Mouse (Mus musculus) spleen, postnatal 0 days (tissue): ENCODE data around the gene Vmn1r226. TPM values are rescaled to one million over a fixed set of nuclear protein-coding genes. Genes with fewer than 3 reads are reported as not detected.

Experiments
- polyA plus RNA-seq: library from polyadenylated mRNA; unstranded; fragments of >200 nt; fragmentation: Nextera tagmentation; extraction: Ambion mirVana; gene quantifications from 2 replicates; pipeline ENCODE4 v1.2.1, GENCODE M21; 2015

Vmn1r226 gene
- polyA plus RNA-seq: not detected in 2 replicates

DNA sequence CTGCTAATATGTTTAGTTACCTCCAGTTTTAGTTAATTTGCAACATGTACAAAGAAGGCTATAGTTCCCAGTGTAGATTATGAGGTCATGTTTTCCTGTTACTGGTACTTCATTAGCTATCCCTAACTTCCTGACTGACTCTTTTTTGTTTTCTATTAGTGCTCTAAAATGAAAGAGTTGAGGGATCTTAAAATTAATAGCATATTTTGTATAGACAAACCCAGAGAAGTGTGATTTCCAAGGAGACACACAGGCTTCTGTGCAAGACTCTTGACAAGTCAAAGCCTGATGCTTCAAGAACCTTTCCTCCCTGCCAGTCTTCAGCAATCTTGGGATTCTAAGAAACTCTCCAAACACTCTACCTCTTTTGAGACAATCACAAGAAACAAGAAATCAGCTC is at the start of gene Vmn1r226:
Gene Vmn1r226, plus strand, starts transcription at position 301 of the 400 bp plus-strand sequence.

DNA sequence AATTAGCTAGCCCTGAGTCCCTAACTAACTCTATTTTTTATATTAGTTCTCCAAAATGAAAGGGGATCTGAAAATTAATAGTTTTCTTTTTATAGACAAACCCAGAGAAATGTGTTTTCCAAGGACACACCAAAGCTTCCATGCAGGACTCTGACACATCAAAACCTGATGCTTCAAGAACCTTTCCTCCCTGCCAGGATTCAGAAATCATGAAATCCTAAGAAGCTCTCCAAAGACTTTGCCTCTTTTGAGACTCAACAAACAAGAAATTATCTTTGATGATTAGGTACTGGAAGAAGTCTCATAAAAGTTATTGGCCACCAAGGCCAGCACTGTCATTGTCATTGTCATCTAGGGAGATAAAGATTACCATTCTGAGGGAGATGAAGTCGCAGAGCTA is 46.9 kb downstream of the Vmn1r226 start, which contains the start of gene Vmn1r227:
Gene Vmn1r227, plus strand, starts transcription at position 301 of the 400 bp plus-strand sequence.

Other genes starting within 250 kb of the Vmn1r226 start
- gene Vmn2r108, start 201.5 kb upstream of the Vmn1r226 start, polyA plus RNA-seq: not detected in 2 replicates
- not detected in 2 replicates for gene Vmn1r225, start 184.7 kb upstream of the Vmn1r226 start, polyA plus RNA-seq
- not detected in 2 replicates for gene Vmn2r109, start 118.1 kb upstream of the Vmn1r226 start, polyA plus RNA-seq
- gene Vmn2r110, start 86.4 kb upstream of the Vmn1r226 start, polyA plus RNA-seq: 0.01 and 0.02 TPM in 2 replicates
- gene Fpr-rs3, start 58.0 kb upstream of the Vmn1r226 start, polyA plus RNA-seq: not detected in 2 replicates
- gene Vmn1r227, start 47.0 kb downstream of the Vmn1r226 start, polyA plus RNA-seq: not detected in 2 replicates
- not detected in 2 replicates for gene Vmn1r228, start 103.3 kb downstream of the Vmn1r226 start, polyA plus RNA-seq
- gene Vmn1r229, start 128.7 kb downstream of the Vmn1r226 start, polyA plus RNA-seq: not detected in 2 replicates
- gene Vmn1r230, start 157.6 kb downstream of the Vmn1r226 start, polyA plus RNA-seq: not detected in 2 replicates
- not detected in 2 replicates for gene Vmn1r231, start 222.2 kb downstream of the Vmn1r226 start, polyA plus RNA-seq
- gene Vmn1r232, start 236.9 kb downstream of the Vmn1r226 start, polyA plus RNA-seq: not detected in 2 replicates